Mouse (Mus musculus) CH12.LX (cell line): Measurements from ENCODE around the gene Fiz1. TPM values are rescaled to one million over a fixed set of nuclear protein-coding genes. Genes with fewer than 3 reads are reported as not detected.

ENCODE experiments used
- DNase-seq: peaks from one replicate; pipeline ENCODE4 v3.0.0-alpha.2; 2013; ENCODE audit errors: extremely low read depth
- H3K27ac ChIP-seq: 2 replicates; pipeline ENCODE4 v1.5.1; 2012; ENCODE audit warnings: low read depth, mild to moderate bottlenecking, control low read depth, moderate library complexity; ENCODE audit not compliant: insufficient read depth
- H3K27me3 ChIP-seq: replicated peaks from 2 replicates; pipeline ENCODE3; 2012; ENCODE audit warnings: inconsistent platforms
- H3K36me3 ChIP-seq, 2 experiments: replicated peaks in 1 of 2; 2 replicates each; pipeline versions ENCODE3 to v1.6.1; 2012; ENCODE audit warnings: inconsistent platforms in 1 of 2, low read length in 1 of 2, mild to moderate bottlenecking in 1 of 2, mixed read lengths in 1 of 2, moderate library complexity in 1 of 2; ENCODE audit not compliant: control insufficient read depth in 1 of 2, insufficient read depth in 1 of 2
- H3K4me1 ChIP-seq, 2 experiments: 2 replicates each; pipeline ENCODE4 v1.6.1; 2012; ENCODE audit warnings: inconsistent platforms in 1 of 2, moderate library complexity in 1 of 2; ENCODE audit not compliant: insufficient read depth in 2 of 2, control insufficient read depth in 1 of 2
- H3K4me2 ChIP-seq: 2 replicates; pipeline ENCODE4 v1.6.1; 2012; ENCODE audit warnings: low read depth, mild to moderate bottlenecking, control low read depth; ENCODE audit not compliant: poor library complexity, insufficient read depth, severe bottlenecking
- H3K4me3 ChIP-seq, 3 experiments: fragments of 150-350 bp in 1 of 3; sonication (generic) in 1 of 3; replicated peaks in 1 of 3; 2 replicates each; pipeline versions ENCODE3 to v1.5.1; 2011 to 2012; ENCODE audit warnings: low read depth in 2 of 3, low read length in 2 of 3, mild to moderate bottlenecking in 2 of 3, moderate library complexity in 2 of 3, control low read depth in 1 of 3, improper control_type of control experiment in 1 of 3, inconsistent platforms in 1 of 3, mixed read lengths in 1 of 3; ENCODE audit not compliant: poor library complexity in 1 of 3
- H3K79me2 ChIP-seq: replicated peaks from 2 replicates; pipeline ENCODE4 v1.6.1; 2012; ENCODE audit warnings: mild to moderate bottlenecking, moderate library complexity; ENCODE audit not compliant: control insufficient read depth, poor library complexity, insufficient read depth, severe bottlenecking; ENCODE audit errors: extremely low read depth
- H3K9ac ChIP-seq: 2 replicates; pipeline ENCODE4 v1.6.1; 2012; ENCODE audit warnings: low read depth, mild to moderate bottlenecking, control low read depth, moderate library complexity; ENCODE audit not compliant: insufficient read depth
- H3K9me3 ChIP-seq: replicated peaks from 2 replicates; pipeline ENCODE3; 2012; ENCODE audit warnings: low read length, inconsistent platforms, mixed read lengths
- BHLHE40 ChIP-seq: IDR thresholded peaks from 2 replicates; pipeline ENCODE4 v1.6.1; 2011; ENCODE audit warnings: mild to moderate bottlenecking, low read depth, low read length, improper control_type of control experiment
- CHD1 ChIP-seq: IDR thresholded peaks from 2 replicates; pipeline ENCODE4 v1.6.1; 2012; ENCODE audit warnings: low read depth, low read length, improper control_type of control experiment, inconsistent platforms
- CTCF ChIP-seq, 2 experiments: IDR thresholded peaks in 1 of 2; conservative IDR thresholded peaks in 1 of 2; 2 replicates each; pipeline ENCODE4 v1.5.1; 2011 to 2012; ENCODE audit warnings: low read depth in 2 of 2, low read length in 2 of 2, improper control_type of control experiment in 1 of 2, inconsistent platforms in 1 of 2, mild to moderate bottlenecking in 1 of 2, moderate library complexity in 1 of 2
- E2F4 ChIP-seq: IDR thresholded peaks from 2 replicates; pipeline ENCODE4 v1.6.1; 2011; ENCODE audit warnings: low read depth, low read length, improper control_type of control experiment; ENCODE audit not compliant: insufficient replicate concordance
- ETS1 ChIP-seq: conservative IDR thresholded peaks from 2 replicates; pipeline ENCODE4 v1.6.1; 2012; ENCODE audit warnings: low read depth, mild to moderate bottlenecking, inconsistent platforms, low read length, improper control_type of control experiment, moderate library complexity
- JUN ChIP-seq: IDR thresholded peaks from 2 replicates; pipeline ENCODE4 v1.6.1; 2011; ENCODE audit warnings: low read depth, mild to moderate bottlenecking, low read length, improper control_type of control experiment, moderate library complexity; ENCODE audit not compliant: insufficient read depth
- JUND ChIP-seq: conservative IDR thresholded peaks from 2 replicates; pipeline ENCODE4 v1.6.1; 2011; ENCODE audit warnings: low read depth, low read length, improper control_type of control experiment
- KAT2A ChIP-seq: IDR thresholded peaks from 2 replicates; pipeline ENCODE4 v1.6.1; 2012; ENCODE audit warnings: low read length, improper control_type of control experiment, inconsistent platforms; ENCODE audit not compliant: insufficient replicate concordance
- MAX ChIP-seq: IDR thresholded peaks from 2 replicates; pipeline ENCODE4 v1.6.1; 2011; ENCODE audit warnings: low read length, improper control_type of control experiment
- MAZ ChIP-seq: IDR thresholded peaks from 2 replicates; pipeline ENCODE4 v1.6.1; 2012; ENCODE audit warnings: low read depth, mild to moderate bottlenecking, inconsistent platforms, low read length, improper control_type of control experiment, moderate library complexity
- MEF2A ChIP-seq: IDR thresholded peaks from 2 replicates; pipeline ENCODE4 v1.6.1; 2014; ENCODE audit warnings: low read depth, mild to moderate bottlenecking, inconsistent platforms, low read length, improper control_type of control experiment, borderline replicate concordance
- MXI1 ChIP-seq: IDR thresholded peaks from 2 replicates; pipeline ENCODE4 v1.6.1; 2011; ENCODE audit warnings: mild to moderate bottlenecking, low read depth, low read length, improper control_type of control experiment
- MYC ChIP-seq: IDR thresholded peaks from 2 replicates; pipeline ENCODE4 v1.6.1; 2011; ENCODE audit warnings: low read depth, mild to moderate bottlenecking, improper control_type of control experiment, low read length
- NELFE ChIP-seq: IDR thresholded peaks from 2 replicates; pipeline ENCODE4 v1.6.1; 2011; ENCODE audit warnings: low read depth, low read length, improper control_type of control experiment
- PAX5 ChIP-seq: IDR thresholded peaks from 2 replicates; pipeline ENCODE4 v1.6.1; 2012; ENCODE audit warnings: low read length, inconsistent platforms, mixed read lengths
- POLR2A ChIP-seq: IDR thresholded peaks from 2 replicates; pipeline ENCODE4 v1.6.1; 2011; ENCODE audit warnings: low read depth, mild to moderate bottlenecking, improper control_type of control experiment, low read length
- POLR2AphosphoS2 ChIP-seq: IDR thresholded peaks from 2 replicates; pipeline ENCODE4 v1.6.1; 2011; ENCODE audit warnings: low read depth, low read length, improper control_type of control experiment
- RAD21 ChIP-seq: IDR thresholded peaks from 2 replicates; pipeline ENCODE4 v1.6.1; 2011; ENCODE audit warnings: low read depth, mild to moderate bottlenecking, low read length, improper control_type of control experiment, moderate library complexity
- RCOR1 ChIP-seq: conservative IDR thresholded peaks from 2 replicates; pipeline ENCODE4 v1.6.1; 2012; ENCODE audit warnings: low read depth, mild to moderate bottlenecking, inconsistent platforms, low read length, improper control_type of control experiment
- SIN3A ChIP-seq: IDR thresholded peaks from 2 replicates; pipeline ENCODE4 v1.6.1; 2012; ENCODE audit warnings: low read length, improper control_type of control experiment, inconsistent platforms
- TBP ChIP-seq: conservative IDR thresholded peaks from 2 replicates; pipeline ENCODE4 v1.6.1; 2011; ENCODE audit warnings: low read depth, low read length, improper control_type of control experiment
- UBTF ChIP-seq: IDR thresholded peaks from 2 replicates; pipeline ENCODE4 v1.6.1; 2012; ENCODE audit warnings: low read depth, mild to moderate bottlenecking, inconsistent platforms, low read length, improper control_type of control experiment, moderate library complexity
- USF1 ChIP-seq: IDR thresholded peaks from 2 replicates; pipeline ENCODE4 v1.6.1; 2014; ENCODE audit warnings: low read depth, mild to moderate bottlenecking, inconsistent platforms, low read length, improper control_type of control experiment
- ZKSCAN1 ChIP-seq: IDR thresholded peaks from 2 replicates; pipeline ENCODE4 v1.6.1; 2012; ENCODE audit warnings: low read depth, inconsistent platforms, low read length, improper control_type of control experiment, borderline replicate concordance
- ZNF384 ChIP-seq: IDR thresholded peaks from 2 replicates; pipeline ENCODE4 v1.6.1; 2012; ENCODE audit warnings: low read depth, low read length, improper control_type of control experiment, inconsistent platforms
- dilution Hi-C: fragments of 300-500 bp; cut with MboI; formaldehyde crosslinking; loops from 2 replicates; pipeline ENCODE4 v1.14.3; 2020; ENCODE audit warnings: low sequenced_read_pairs; ENCODE audit not compliant: extremely low pct_unique_long_range_greater_than_20kb, extremely low pct_ligation_motif_present
- in situ Hi-C: fragments of 300-500 bp; cut with MboI; formaldehyde crosslinking; loops from 3 replicates; pipeline ENCODE4 v1.14.3; 2019; ENCODE audit warnings: low sequenced_read_pairs, low pct_ligation_motif_present, low pct_unique_long_range_greater_than_20kb, mixed read lengths
- polyA plus RNA-seq: library from polyadenylated mRNA; unstranded; fragments of >175 nt; gene quantifications from 2 replicates; pipeline ENCODE4 v1.2.1, GENCODE M21; 2012; ENCODE audit warnings: low read depth; ENCODE audit not compliant: insufficient read length
- total RNA-seq, 2 experiments: library from RNA; depleted of rRNA; stranded (reverse); fragments of 300-350 nt in 1 of 2; fragments of >200 nt in 1 of 2; gene quantifications; 2 replicates each; pipeline ENCODE4 v1.2.3; 2012 to 2014

Fiz1 gene
- total and polyA plus RNA-seq, 3 experiments = 18.4 to 40.8 (median 24.3) TPM

DNA sequence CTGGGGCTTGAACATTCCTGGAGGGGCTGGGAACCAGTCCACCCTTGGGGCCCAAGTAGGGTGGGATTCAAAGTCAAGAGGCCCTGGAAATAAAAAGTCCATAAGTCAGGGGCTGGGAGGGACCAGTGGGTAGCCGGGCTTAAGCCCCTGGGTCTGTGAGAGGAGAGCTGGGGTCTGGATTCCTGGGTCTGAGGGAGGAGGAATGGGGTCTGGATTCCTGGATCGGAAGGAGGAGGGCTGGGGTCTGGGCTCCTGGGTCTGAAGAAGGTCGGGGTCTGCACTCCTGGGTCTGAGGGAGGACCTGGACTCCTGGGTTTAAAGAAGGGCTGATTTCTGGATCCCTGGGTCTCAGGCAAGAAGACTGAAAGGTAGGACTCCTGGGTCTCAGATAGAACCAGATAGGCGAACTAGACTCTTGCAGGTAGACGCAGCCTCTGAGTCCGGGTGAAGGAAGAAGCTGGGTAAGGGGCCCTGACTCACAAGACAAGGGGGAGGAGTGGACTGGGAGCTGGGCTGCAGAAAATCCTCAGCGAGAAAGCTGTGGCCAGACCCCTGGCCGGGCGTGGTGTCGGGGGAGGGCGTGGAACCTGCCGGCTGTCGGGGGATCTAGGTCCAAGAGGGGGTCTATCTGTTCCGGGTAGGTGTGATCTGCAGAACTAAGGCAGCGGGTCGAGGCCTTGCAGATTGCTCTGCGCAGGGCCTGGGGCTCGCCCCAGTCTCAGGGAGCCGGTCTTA is 19.1 kb downstream of the Fiz1 start:
- dilution Hi-C loops = no loop called here
- TF ChIP-seq ZNF384 = no peak
- TF ChIP-seq MAZ = no peak
- no peak for TF ChIP-seq TBP
- no peak for TF ChIP-seq JUN
- no peak for TF ChIP-seq RCOR1
- no peak for TF ChIP-seq MXI1
- TF ChIP-seq KAT2A = no peak
- TF ChIP-seq MEF2A = no peak
- no peak for TF ChIP-seq JUND
- TF ChIP-seq BHLHE40 = no peak
- no peak for TF ChIP-seq CHD1
- no peak for TF ChIP-seq POLR2A
- TF ChIP-seq USF1 = no peak
- peaks cover 11 to 23% of the 10 kb centered on the region in 2 experiments for H3K36me3 ChIP-seq
- H3K4me1 ChIP-seq = peaks cover 0 to 13% of the 10 kb centered on the region in 2 experiments; a peak in 2 of 4 replicates
- no peak for DNase-seq
- H3K79me2 ChIP-seq = no peaks in the 10 kb centered on the region
- peak overlapping the region; percentile 74 to 77 (median 75) for H3K4me3 ChIP-seq
- peak overlapping the region; percentile 91 for H3K9ac ChIP-seq
- H3K27ac ChIP-seq = no peak overlapping the region
- peaks cover 16% of the 10 kb centered on the region for H3K9me3 ChIP-seq
- H3K4me2 ChIP-seq = peak overlapping the region; percentile 73
- in situ Hi-C loops = no loop called here
- no peaks in the 10 kb centered on the region for H3K27me3 ChIP-seq

- peaks cover 20% of the 10 kb centered on the region for H3K9me3 ChIP-seq
- H3K4me1 ChIP-seq = peaks cover 0 to 13% of the 10 kb centered on the region in 2 experiments; a peak in 2 of 4 replicates
- H3K27ac ChIP-seq = no peak overlapping the region
- peaks cover 11 to 23% of the 10 kb centered on the region in 2 experiments for H3K36me3 ChIP-seq
- no peaks in the 10 kb centered on the region for H3K79me2 ChIP-seq
- dilution Hi-C loops (no loop called here), in situ Hi-C loops (no loop called here)
- H3K27me3 ChIP-seq = peaks cover under 1% of the 10 kb centered on the region
- no peak for TF ChIP-seq MAX
- no peak for TF ChIP-seq SIN3A
- no peak for TF ChIP-seq PAX5
- no peak for TF ChIP-seq MAZ
- no peak for TF ChIP-seq E2F4
- TF ChIP-seq POLR2A = no peak
- TF ChIP-seq POLR2AphosphoS2 = no peak
- no peak for TF ChIP-seq TBP
- no peak for TF ChIP-seq NELFE
- TF ChIP-seq JUND = no peak
- no peak for TF ChIP-seq ZKSCAN1
- TF ChIP-seq RCOR1 = no peak
- TF ChIP-seq CTCF (conservative IDR thresholded peaks at IDR 0.05 in 1 of 2, IDR thresholded peaks at IDR 0.05 in 1 of 2; ENCODE audit: low read depth in 2 of 2, low read length in 2 of 2) = no peak
- no peak for TF ChIP-seq ETS1
- no peak for TF ChIP-seq MYC
- TF ChIP-seq UBTF = no peak
- no peak for TF ChIP-seq RAD21
- no peak for TF ChIP-seq BHLHE40
- H3K9ac ChIP-seq = no peak overlapping the region
- DNase-seq = no peak
- H3K4me3 ChIP-seq = no peak overlapping the region
- H3K4me2 ChIP-seq = no peak overlapping the region
These were observed 20.3 kb downstream of the Fiz1 start for GRCm38 (mm10) chr7:4993999-4994788.
